In the genomic region with DNA sequence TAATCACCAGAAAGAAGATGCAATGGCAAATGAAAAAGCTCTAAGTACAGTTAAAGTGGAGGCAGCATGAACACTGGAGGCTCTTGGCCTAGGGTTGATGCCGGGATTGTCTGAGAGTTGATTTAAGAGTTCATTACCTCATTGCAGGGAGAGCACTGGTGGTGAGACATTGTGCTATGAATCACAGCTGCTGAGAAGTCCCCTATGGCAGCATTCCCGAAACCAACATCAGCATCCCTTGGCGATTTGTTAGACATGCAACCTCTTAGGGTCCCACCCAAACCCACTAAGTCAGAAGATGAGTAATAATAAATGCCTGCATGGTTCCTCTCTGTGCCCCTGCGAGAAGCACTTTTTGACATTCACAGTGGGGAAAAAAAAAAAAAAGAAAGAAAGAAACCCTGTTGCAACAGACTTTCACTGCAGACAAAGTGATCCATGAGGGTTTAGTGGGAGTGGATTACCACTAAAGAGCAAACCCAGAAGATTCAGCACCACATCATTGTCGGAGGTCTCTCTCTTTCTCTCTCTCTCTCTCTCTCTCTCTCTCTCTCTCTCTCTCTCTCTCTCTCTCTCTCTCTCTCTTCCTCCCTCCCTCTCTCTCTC, we compare ENCODE assay signal across 22 mouse cellular contexts. TPM values are rescaled to one million over a fixed set of nuclear protein-coding genes. Genes with fewer than 3 reads are reported as not detected.
DNase-seq lines count a peak whose midpoint lies in the region; ATAC-seq and TF ChIP-seq lines count a peak whose summit lies in the region.
"Had no signal": no experiment of that assay in that cellular context is flagged by ENCODE, and none has a peak within 500 bp of the region (broad histone marks: within the 10 kb centered on the region; RNA-seq: fewer than 3 reads in every experiment).

No protein-coding gene starts in this region.

- DNase-seq in adrenal gland, postnatal 36 days = peak; percentile 24 to 35
- DNase-seq in adrenal gland, postnatal 4 days (ENCODE audit: low spot score in 2 of 2) = no peak
- DNase-seq in 3134 (ENCODE audit: extremely low read depth, insufficient read length, low spot score) = peak; percentile 75
- DNase-seq in fibroblast of lung, adult 2 months (ENCODE audit: low read depth) = peak; percentile 79
- DNase-seq in lung, adult 2 months = no peak
- DNase-seq: cerebellum, adult 8-10 months; cerebellum, postnatal 36 days; forebrain, postnatal 0 days; heart, postnatal 36 days; right cerebral cortex, postnatal 4 days; thymus, adult 2 months; thymus, postnatal 4 days had no signal

- H3K4me2 ChIP-seq in intestine, embryonic 15.5 days (replicated peaks) = no peak overlapping the region
- H3K4me2 ChIP-seq: embryonic facial prominence, embryonic 13.5 days; hindbrain, embryonic 14.5 days; liver, embryonic 15.5 days had no signal

- no peak overlapping the region for H3K4me3 ChIP-seq in C2C12 (ENCODE audit: insufficient read depth, poor library complexity, severe bottlenecking)
- H3K4me3 ChIP-seq in lung, adult 2 months (replicated peaks; ENCODE audit: extremely low read depth, low read depth, low read length) = no peak overlapping the region
- H3K4me3 ChIP-seq in intestine, embryonic 15.5 days (replicated peaks) = no peak overlapping the region
- H3K4me3 ChIP-seq: embryonic facial prominence, embryonic 13.5 days; limb, embryonic 10.5 days; liver, embryonic 15.5 days; midbrain, embryonic 10.5 days had no signal

- no peaks in the 10 kb centered on the region for H3K27me3 ChIP-seq in C2C12 (ENCODE audit: control insufficient read depth, insufficient read depth, insufficient read length)
- no peaks in the 10 kb centered on the region for H3K27me3 ChIP-seq in intestine, embryonic 15.5 days (replicated peaks)
- H3K27me3 ChIP-seq: embryonic facial prominence, embryonic 13.5 days had no signal

- peaks cover 8% of the 10 kb centered on the region for H3K4me1 ChIP-seq in lung, adult 2 months (ENCODE audit: control insufficient read depth, insufficient read depth, low read length)
- H3K4me1 ChIP-seq in intestine, embryonic 15.5 days (replicated peaks) = no peaks in the 10 kb centered on the region; the same call in 1 of the 2 replicates

- H3K36me3 ChIP-seq in C2C12 (ENCODE audit: control insufficient read depth, insufficient read depth) = no peaks in the 10 kb centered on the region
- no peaks in the 10 kb centered on the region for H3K36me3 ChIP-seq in intestine, embryonic 15.5 days
- H3K36me3 ChIP-seq: embryonic facial prominence, embryonic 13.5 days; limb, embryonic 10.5 days; liver, embryonic 15.5 days; midbrain, embryonic 10.5 days had no signal

- no peak for ATAC-seq in CD4-positive, CD25-positive, alpha-beta regulatory T cell, adult 4 months
- no peak for ATAC-seq in intestine, embryonic 15.5 days
- ATAC-seq: forebrain, postnatal 0 days; inflammation-experienced regulatory T-cells, adult 6 months; midbrain, embryonic 16.5 days had no signal

- no peak overlapping the region for H3ac ChIP-seq in C2C12 (ENCODE audit: control insufficient read depth, insufficient read length, low read depth)

- no peak for TF ChIP-seq CTCF in C2C12 (IDR thresholded peaks at IDR 0.05; ENCODE audit: control insufficient read depth, insufficient read depth, insufficient read length)
- TF ChIP-seq CTCF in lung, adult 2 months (IDR thresholded peaks at IDR 0.05; ENCODE audit: insufficient read depth, low read length) = no peak

- TF ChIP-seq POLR2A in lung, adult 2 months (IDR thresholded peaks at IDR 0.05; ENCODE audit: borderline replicate concordance, extremely low read depth, low read depth, low read length) = no peak

- 83% methylated on average over 5 of the region's 5 CpGs for WGBS in lung, adult 2 months
- WGBS in intestine, embryonic 15.5 days = 81% methylated on average over 5 of the region's 5 CpGs

- peaks cover 14% of the 10 kb centered on the region for H3K79me3 ChIP-seq in C2C12 (ENCODE audit: low read depth)

- peaks cover 17% of the 10 kb centered on the region for H3K79me2 ChIP-seq in C2C12 (ENCODE audit: control insufficient read depth, insufficient read depth)

- H3K27ac ChIP-seq in intestine, embryonic 15.5 days = no peak overlapping the region
- H3K27ac ChIP-seq: embryonic facial prominence, embryonic 13.5 days; hindbrain, embryonic 14.5 days; liver, embryonic 15.5 days; midbrain, embryonic 10.5 days had no signal

- H3K9me3 ChIP-seq in intestine, embryonic 15.5 days = no peaks in the 10 kb centered on the region
- H3K9me3 ChIP-seq: embryonic facial prominence, embryonic 13.5 days; limb, embryonic 10.5 days; liver, embryonic 15.5 days; midbrain, embryonic 10.5 days had no signal

- H3K9ac ChIP-seq in intestine, embryonic 15.5 days = no peak overlapping the region
- H3K9ac ChIP-seq: embryonic facial prominence, embryonic 13.5 days; forebrain, postnatal 0 days; hindbrain, embryonic 14.5 days; liver, embryonic 15.5 days had no signal

TF ChIP-seq in C2C12, 6 proteins besides CTCF, POLR2A, EP300 and RAD21:
- peak; percentile 71 for TF ChIP-seq MYOD1 (IDR thresholded peaks at IDR 0.05; ENCODE audit: control insufficient read depth, insufficient read length, low read depth)
- TF ChIP-seq MYOG (IDR thresholded peaks at IDR 0.05; ENCODE audit: control insufficient read depth, extremely low read depth, insufficient read length) = no peak
- peak; percentile 66 for TF ChIP-seq CEBPB (IDR thresholded peaks at IDR 0.05; ENCODE audit: low read depth)
- peak; percentile 39 for TF ChIP-seq FOSL1 (IDR thresholded peaks at IDR 0.05; ENCODE audit: insufficient read depth, low read length, poor library complexity, severe bottlenecking)
TF ChIP-seq in C2C12: peak in this region for 3.

RNA-seq across cellular contexts. Expression of gene Dtnbp1, which starts 3.1 kb away (rescaled TPM):
- total RNA-seq in adrenal gland, postnatal 36 days (2021) = 10 to 100 TPM; 54.7 to 55.0 TPM
- total RNA-seq in adrenal gland, postnatal 4 days (2021) = 10 to 100 TPM; 50.3 to 53.3 TPM
- 97.8 TPM for polyA plus RNA-seq in C2C12 (2012; fragmentation: generic; extraction: Trizol)
- 1 to 10 TPM; 5.3 to 8.9 TPM for polyA plus RNA-seq in CD4-positive, CD25-positive, alpha-beta regulatory T cell, adult 4 months (2017; shearing (Covaris generic))
- 45.6 and 70.0 TPM in 2 replicates for polyA plus RNA-seq in lung, adult 2 months (2012; rRNA removed)
- polyA plus RNA-seq in intestine, embryonic 15.5 days (2015; fragmentation: Nextera tagmentation; extraction: Ambion mirVana) = 62.0 and 63.8 TPM in 2 replicates

Comparison
In these comparisons a context has a peak if more than half of its experiments do, and no peak if none do; other contexts are left out.
1. DNase-seq: peak in adrenal gland, postnatal 36 days (2 of 2), 3134 (single experiment) and fibroblast of lung, adult 2 months (single experiment); none in adrenal gland, postnatal 4 days (0 of 2) and lung, adult 2 months (single experiment).